Mouse (Mus musculus) myocyte (in vitro differentiated cells): ENCODE results near the gene Cant1.

Experiments
- E2F4 ChIP-seq: IDR thresholded peaks from one replicate; pipeline ENCODE4 v1.6.1; 2011; ENCODE audit warnings: mild to moderate bottlenecking, control low read depth, moderate library complexity; ENCODE audit not compliant: insufficient read depth
- MAX ChIP-seq: IDR thresholded peaks from one replicate; pipeline ENCODE4 v1.6.1; 2011; ENCODE audit warnings: low read depth, mild to moderate bottlenecking, control low read depth
- MYOG ChIP-seq, 3 experiments: IDR thresholded peaks; one replicate each; pipeline ENCODE4 v1.6.1; 2011; ENCODE audit warnings: control low read depth in 2 of 3, low read depth in 2 of 3, mild to moderate bottlenecking in 2 of 3; ENCODE audit not compliant: insufficient read length in 2 of 3, control insufficient read depth in 1 of 3, insufficient read depth in 1 of 3
- POLR2A ChIP-seq: IDR thresholded peaks from one replicate; pipeline ENCODE4 v1.6.1; 2011; ENCODE audit warnings: low read depth, mild to moderate bottlenecking, control low read depth, moderate library complexity; ENCODE audit not compliant: insufficient read length
- POLR2AphosphoS2 ChIP-seq: IDR thresholded peaks from one replicate; pipeline ENCODE4 v1.6.1; 2011; ENCODE audit warnings: low read depth, control low read depth; ENCODE audit not compliant: insufficient read length
- SRF ChIP-seq: IDR thresholded peaks from one replicate; pipeline ENCODE4 v1.6.1; 2011; ENCODE audit warnings: low read depth; ENCODE audit not compliant: control insufficient read depth, insufficient read length
- TCF12 ChIP-seq: IDR thresholded peaks from one replicate; pipeline ENCODE4 v1.6.1; 2011; ENCODE audit warnings: mild to moderate bottlenecking, control low read depth; ENCODE audit not compliant: poor library complexity, insufficient read depth, severe bottlenecking

DNA sequence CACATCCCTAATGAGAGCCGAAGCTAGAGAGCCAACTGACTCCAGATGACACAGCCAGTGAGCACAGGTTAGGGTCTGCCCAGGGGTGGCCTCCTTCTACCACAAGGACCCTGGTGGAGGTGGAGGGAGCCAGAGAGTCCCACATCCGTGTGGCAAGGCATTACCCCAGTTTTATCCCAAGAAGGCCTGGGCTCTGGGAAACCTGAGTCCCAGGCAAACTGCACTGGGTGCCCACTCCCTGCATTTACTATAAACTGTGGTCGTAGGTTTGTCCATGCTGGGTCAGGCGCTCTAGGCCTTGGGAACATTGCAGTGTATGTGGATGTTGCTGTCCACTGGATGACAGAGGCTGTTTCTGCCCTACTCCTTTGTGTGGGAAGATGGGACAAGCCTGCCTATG is 17.7 kb downstream of the Cant1 start:
- TF ChIP-seq SRF (no peak), POLR2AphosphoS2 (no peak), POLR2A (no peak), TCF12 (no peak), MAX (no peak), E2F4 (no peak), MYOG (IDR thresholded peaks at IDR 0.05; ENCODE audit: control insufficient read depth in 1 of 3, insufficient read depth in 1 of 3, insufficient read length in 2 of 3, low read depth in 2 of 3) (no peak)
